Mouse (Mus musculus) liver, embryonic 16.5 days (tissue): ENCODE measurements around the gene Cdk9. TPM values are rescaled to one million over a fixed set of nuclear protein-coding genes. Genes with fewer than 3 reads are reported as not detected.
A peak's percentile ranks its signal among the peaks of the same experiment; 100 is the strongest.

Experiments
- ATAC-seq: fragments of 200-750 bp; cut with Nextera tagmentation; 2 replicates; pipeline ENCODE4 v1.8.0; 2017; ENCODE audit warnings: low read depth, mild to moderate bottlenecking, moderate number of reproducible peaks, moderate library complexity
- H3K27ac ChIP-seq: fragments of 300-500 bp; sonication (generic); 2 replicates; pipeline ENCODE4 v1.5.1; 2014; ENCODE audit warnings: mild to moderate bottlenecking, low read length
- H3K27me3 ChIP-seq: fragments of 300-500 bp; sonication (generic); 2 replicates; pipeline ENCODE4 v1.6.1; 2014; ENCODE audit warnings: low read depth, low read length, mixed read lengths; ENCODE audit not compliant: control insufficient read depth, insufficient read depth
- H3K36me3 ChIP-seq: fragments of 300-500 bp; sonication (generic); 2 replicates; pipeline ENCODE4 v1.6.1; 2014; ENCODE audit warnings: mild to moderate bottlenecking; ENCODE audit not compliant: control insufficient read depth, insufficient read depth
- H3K4me1 ChIP-seq: fragments of 300-500 bp; sonication (generic); 2 replicates; pipeline ENCODE4 v1.6.1; 2014; ENCODE audit warnings: low read depth, low read length, mixed read lengths; ENCODE audit not compliant: control insufficient read depth
- H3K4me2 ChIP-seq: fragments of 300-500 bp; sonication (generic); 2 replicates; pipeline ENCODE4 v1.6.1; 2014; ENCODE audit warnings: low read depth, low read length, mixed read lengths
- H3K4me3 ChIP-seq: fragments of 300-500 bp; sonication (generic); 2 replicates; pipeline ENCODE4 v1.5.1; 2014; ENCODE audit warnings: low read depth, mild to moderate bottlenecking, low read length
- H3K9ac ChIP-seq: fragments of 300-500 bp; sonication (generic); 2 replicates; pipeline ENCODE4 v1.6.1; 2014; ENCODE audit warnings: low read depth, low read length
- H3K9me3 ChIP-seq: fragments of 300-500 bp; sonication (generic); replicated peaks from 2 replicates; pipeline ENCODE4 v1.6.1; 2016; ENCODE audit warnings: low read length; ENCODE audit not compliant: control insufficient read depth
- WGBS: fragments of 180-500 bp; shearing (Covaris S2); extraction: QIAGEN DNeasy Blood & Tissue Kit; methylation state at CpG from one replicate; pipeline ENCODE4 v1.1.7; 2014; ENCODE audit not compliant: insufficient replicate concordance; 5-methylcytosine and 5-hydroxymethylcytosine counted together
- polyA plus RNA-seq: library from polyadenylated mRNA; unstranded; fragments of >200 nt; fragmentation: Nextera tagmentation; extraction: Ambion mirVana; gene quantifications from 2 replicates; pipeline ENCODE4 v1.2.1, GENCODE M21; 2015

Gene Cdk9
- polyA plus RNA-seq, 1 experiment from 2014 or later, result 40.2 TPM

GRCm38 (mm10) chr2:32739311-32739710 is 26.4 kb upstream of the Cdk9 start:
- no peak overlapping the region for H3K9ac ChIP-seq
- ATAC-seq, result no peak
- no peak overlapping the region for H3K27ac ChIP-seq
- H3K36me3 ChIP-seq, result no peaks in the 10 kb centered on the region
- H3K9me3 ChIP-seq, result no peaks in the 10 kb centered on the region
- peaks cover 13% of the 10 kb centered on the region; the same call in 1 of the 2 replicates for H3K27me3 ChIP-seq
- no peak overlapping the region for H3K4me2 ChIP-seq
- no peaks in the 10 kb centered on the region for H3K4me1 ChIP-seq
- no peak overlapping the region for H3K4me3 ChIP-seq
- WGBS, result 64% methylated on average over 4 of the region's 4 CpGs

- no peak for ATAC-seq
- Histone ChIP-seq H3K9me3 (no peaks in the 10 kb centered on the region), H3K4me3 (no peak overlapping the region), H3K4me2 (no peak overlapping the region), H3K9ac (no peak overlapping the region), H3K36me3 (no peaks in the 10 kb centered on the region), H3K27ac (no peak overlapping the region), H3K4me1 (no peaks in the 10 kb centered on the region), H3K27me3 (peaks cover 12% of the 10 kb centered on the region; the same call in 1 of the 2 replicates)
- 44% methylated on average over 6 of the region's 6 CpGs for WGBS
Observed at GRCm38 (mm10) chr2:32737008-32737407, 24.1 kb upstream of the Cdk9 start.

- Histone ChIP-seq H3K9me3 (no peaks in the 10 kb centered on the region), H3K4me1 (no peaks in the 10 kb centered on the region), H3K9ac (no peak overlapping the region), H3K27ac (no peak overlapping the region), H3K4me2 (no peak overlapping the region), H3K27me3 (peaks cover 7% of the 10 kb centered on the region; the same call in 1 of the 2 replicates), H3K4me3 (no peak overlapping the region), H3K36me3 (no peaks in the 10 kb centered on the region)
- ATAC-seq, result 0 out of 2 replicates have a peak, but pooled peaks have one; percentile 33
- WGBS, result 46% methylated on average over 3 of the region's 3 CpGs
Observed at GRCm38 (mm10) chr2:32736306-32736829, 23.5 kb upstream of the Cdk9 start.

- H3K27ac ChIP-seq, result no peak overlapping the region
- no peak overlapping the region for H3K4me2 ChIP-seq
- no peaks in the 10 kb centered on the region for H3K36me3 ChIP-seq
- no peak overlapping the region for H3K9ac ChIP-seq
- peak; percentile 50 for ATAC-seq
- WGBS, result 53% methylated on average over 4 of the region's 4 CpGs
- H3K9me3 ChIP-seq, result no peaks in the 10 kb centered on the region
- H3K27me3 ChIP-seq, result no peaks in the 10 kb centered on the region
- no peaks in the 10 kb centered on the region; the same call in 1 of the 2 replicates for H3K4me1 ChIP-seq
- H3K4me3 ChIP-seq, result no peak overlapping the region
Observed at GRCm38 (mm10) chr2:32734933-32735332, 22.1 kb upstream of the Cdk9 start.

GRCm38 (mm10) chr2:32734480-32734879 is 21.6 kb upstream of the Cdk9 start:
- Histone ChIP-seq H3K36me3 (no peaks in the 10 kb centered on the region), H3K4me1 (no peaks in the 10 kb centered on the region; the same call in 1 of the 2 replicates), H3K9ac (no peak overlapping the region), H3K27ac (0 out of 2 replicates have a peak overlapping the region, but pooled peaks have one; percentile 9), H3K4me3 (no peak overlapping the region), H3K4me2 (no peak overlapping the region), H3K27me3 (no peaks in the 10 kb centered on the region), H3K9me3 (no peaks in the 10 kb centered on the region)
- 46% methylated on average over 4 of the region's 4 CpGs for WGBS
- peak; percentile 18; the same call in 1 of the 2 replicates for ATAC-seq

- no peaks in the 10 kb centered on the region; the same call in 1 of the 2 replicates for H3K4me1 ChIP-seq
- no peaks in the 10 kb centered on the region for H3K27me3 ChIP-seq
- no peak overlapping the region for H3K9ac ChIP-seq
- no peaks in the 10 kb centered on the region for H3K9me3 ChIP-seq
- 54% methylated on average over 6 of the region's 6 CpGs for WGBS
- no peak overlapping the region for H3K27ac ChIP-seq
- no peak for ATAC-seq
- no peaks in the 10 kb centered on the region for H3K36me3 ChIP-seq
- no peak overlapping the region for H3K4me2 ChIP-seq
- no peak overlapping the region for H3K4me3 ChIP-seq
Observed at GRCm38 (mm10) chr2:32732695-32733094, 19.8 kb upstream of the Cdk9 start.

- no peaks in the 10 kb centered on the region; the same call in none of the 2 replicates for H3K4me1 ChIP-seq
- no peak overlapping the region for H3K9ac ChIP-seq
- WGBS, result 70% methylated on average over 4 of the region's 4 CpGs
- no peaks in the 10 kb centered on the region for H3K36me3 ChIP-seq
- H3K4me3 ChIP-seq, result no peak overlapping the region
- no peak overlapping the region for H3K4me2 ChIP-seq
- H3K27ac ChIP-seq, result no peak overlapping the region
- no peak for ATAC-seq
- no peaks in the 10 kb centered on the region for H3K9me3 ChIP-seq
- H3K27me3 ChIP-seq, result no peaks in the 10 kb centered on the region
Observed at GRCm38 (mm10) chr2:32731911-32732310, 19.0 kb upstream of the Cdk9 start.

- Histone ChIP-seq H3K4me2 (no peak overlapping the region), H3K27me3 (no peaks in the 10 kb centered on the region), H3K9me3 (no peaks in the 10 kb centered on the region), H3K9ac (no peak overlapping the region), H3K4me3 (no peak overlapping the region), H3K27ac (no peak overlapping the region), H3K4me1 (no peaks in the 10 kb centered on the region; the same call in none of the 2 replicates), H3K36me3 (no peaks in the 10 kb centered on the region)
- 69% methylated on average over 11 of the region's 11 CpGs for WGBS
- no peak for ATAC-seq
Observed at GRCm38 (mm10) chr2:32730854-32731253, 18.0 kb upstream of the Cdk9 start.

- no peaks in the 10 kb centered on the region for H3K27me3 ChIP-seq
- ATAC-seq, result no peak
- H3K36me3 ChIP-seq, result no peaks in the 10 kb centered on the region
- no peak overlapping the region for H3K4me3 ChIP-seq
- 73% methylated on average over 4 of the region's 4 CpGs for WGBS
- no peak overlapping the region for H3K27ac ChIP-seq
- no peak overlapping the region for H3K4me2 ChIP-seq
- H3K9ac ChIP-seq, result no peak overlapping the region
- H3K9me3 ChIP-seq, result no peaks in the 10 kb centered on the region
- H3K4me1 ChIP-seq, result no peaks in the 10 kb centered on the region; the same call in none of the 2 replicates
Observed at GRCm38 (mm10) chr2:32729547-32729946, 16.7 kb upstream of the Cdk9 start.
